Mouse (Mus musculus) urinary bladder, postnatal 36 days (tissue): Measurements from ENCODE around the gene Stk32b.

Experiments
- DNase-seq, 2 experiments: peaks; one replicate each; pipeline ENCODE4 v3.0.0; 2022; ENCODE audit warnings: low spot score in 2 of 2, mixed read lengths in 1 of 2

Gene Stk32b

DNA sequence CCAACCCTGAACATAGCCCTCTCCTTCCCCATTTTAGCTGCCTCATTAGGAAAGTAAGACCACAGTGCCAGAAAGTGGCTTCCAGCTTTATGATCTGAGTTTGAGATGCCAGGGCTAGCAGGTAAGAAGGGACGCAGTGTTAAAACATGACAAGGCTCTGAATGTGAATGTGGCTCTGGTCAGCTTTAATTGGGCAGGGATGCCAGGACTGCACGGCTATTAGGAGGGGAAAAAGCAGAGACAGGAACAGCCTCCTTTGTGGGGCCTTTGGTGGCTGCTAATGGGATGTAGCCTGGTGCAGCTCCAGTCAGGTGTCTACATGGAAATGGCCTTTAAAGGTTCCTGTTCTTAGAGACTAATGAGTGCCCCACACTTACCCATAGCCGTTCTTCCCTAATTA is 52.0 kb downstream of the Stk32b start:
- no peak for DNase-seq

DNA sequence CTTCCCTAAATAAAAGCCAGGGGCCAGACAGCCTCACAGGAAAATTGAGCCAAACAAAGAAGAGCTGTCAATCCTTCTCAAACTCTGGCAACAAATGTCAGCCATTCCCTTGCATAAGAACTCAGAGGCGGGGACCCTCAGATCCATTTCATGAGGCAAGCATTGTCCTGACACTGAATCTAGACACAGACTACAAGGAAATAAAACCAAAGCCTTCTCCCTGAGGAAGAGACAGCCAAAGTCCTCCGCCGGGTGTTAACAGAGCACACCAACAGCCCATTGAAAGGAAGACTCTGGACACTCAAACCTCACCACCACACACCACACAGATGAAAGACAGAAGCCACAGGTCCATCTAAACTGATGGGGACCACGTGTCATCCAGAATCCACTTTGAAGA is 57.8 kb downstream of the Stk32b start:
- no peak for DNase-seq

DNA sequence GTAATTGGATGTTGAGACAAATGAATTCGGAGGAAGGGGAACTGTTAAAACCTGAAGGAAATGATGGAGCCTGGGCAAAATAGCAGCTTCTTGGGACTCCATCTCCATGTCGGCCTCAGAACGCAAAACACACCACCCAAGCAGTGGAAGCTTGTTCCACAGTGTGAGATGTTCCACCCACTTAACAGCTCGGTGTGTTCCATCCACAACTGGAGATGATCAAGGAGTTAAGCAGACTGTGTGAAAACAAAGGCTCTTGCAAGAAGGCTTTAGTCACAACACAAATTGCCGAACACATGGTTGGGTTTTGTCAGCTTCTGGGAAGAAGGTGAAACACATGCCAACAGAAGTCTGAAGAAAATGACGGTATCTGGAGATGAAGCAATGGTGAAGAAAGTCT is 59.2 kb downstream of the Stk32b start:
- no peak for DNase-seq

GRCm38 (mm10) chr5:37655208-37655607 is 61.8 kb downstream of the Stk32b start:
- no peak for DNase-seq

GRCm38 (mm10) chr5:37650681-37651211 is 66.2 kb downstream of the Stk32b start:
- no peak for DNase-seq

GRCm38 (mm10) chr5:37650089-37650601 is 66.8 kb downstream of the Stk32b start:
- no peak for DNase-seq

GRCm38 (mm10) chr5:37644082-37644481 is 72.9 kb downstream of the Stk32b start:
- DNase-seq = no peak

GRCm38 (mm10) chr5:37642486-37642885 is 74.5 kb downstream of the Stk32b start:
- no peak for DNase-seq

GRCm38 (mm10) chr5:37634791-37635190 is 82.2 kb downstream of the Stk32b start:
- no peak for DNase-seq

- DNase-seq = no peak
These were observed 89.4 kb downstream of the Stk32b start for GRCm38 (mm10) chr5:37627437-37628163.

DNA sequence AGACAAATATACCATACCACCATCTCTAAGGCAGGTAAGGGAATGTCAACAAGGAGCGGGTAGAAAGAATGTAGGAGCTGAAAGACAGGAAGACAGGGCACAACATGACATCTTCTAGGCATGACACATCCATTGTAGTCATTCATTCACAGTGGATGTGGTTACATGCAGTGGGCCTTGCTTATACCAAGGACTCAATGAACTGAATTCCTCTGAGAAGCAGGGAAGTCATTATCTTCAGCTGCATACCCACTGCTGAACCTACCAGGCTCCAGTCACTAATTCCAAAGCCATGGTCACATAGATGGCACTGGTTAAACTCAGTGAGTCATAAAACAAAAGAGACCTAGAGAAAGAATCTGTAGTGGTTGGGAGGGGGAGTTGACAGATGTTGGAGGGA is 105.1 kb downstream of the Stk32b start:
- DNase-seq = no peak

DNA sequence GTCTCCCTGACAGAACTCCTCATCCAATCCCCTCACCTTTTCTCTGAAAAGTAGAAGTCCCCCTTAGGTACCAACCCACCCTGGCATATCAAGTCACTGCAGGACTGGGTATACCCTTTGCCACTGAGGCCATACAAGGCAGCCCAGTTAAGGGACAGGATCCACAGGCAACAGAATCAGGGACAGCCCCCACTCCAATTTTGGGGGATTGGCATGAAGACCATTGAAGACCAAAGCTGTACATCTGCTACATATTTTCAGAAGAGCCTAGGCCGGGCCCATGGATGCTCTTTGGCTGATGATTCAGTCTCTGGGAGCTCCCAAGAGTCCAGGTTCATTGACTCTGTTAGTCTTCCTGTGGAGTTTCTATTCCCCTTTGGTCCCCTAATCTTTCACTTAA is 117.4 kb downstream of the Stk32b start:
- no peak for DNase-seq

DNA sequence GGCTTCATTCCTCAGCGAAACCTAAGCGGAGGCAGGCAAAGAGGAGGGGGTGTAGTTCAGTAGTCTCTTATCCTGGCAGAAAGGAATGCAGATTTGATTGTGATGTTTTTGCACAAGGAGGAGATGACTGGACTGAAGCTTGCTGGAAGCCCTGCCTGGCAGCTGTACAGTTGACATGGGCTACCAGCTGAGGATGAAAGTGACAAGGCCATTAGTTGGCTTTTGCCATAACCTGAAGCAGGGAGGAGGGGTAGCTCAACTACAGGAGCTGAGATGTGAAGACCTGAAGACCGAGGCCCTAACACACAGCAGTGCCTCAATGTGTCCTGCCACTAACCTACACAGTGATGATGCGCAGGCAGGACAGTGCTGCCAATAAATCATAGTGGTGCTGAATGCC is 118.7 kb downstream of the Stk32b start:
- DNase-seq = no peak

DNA sequence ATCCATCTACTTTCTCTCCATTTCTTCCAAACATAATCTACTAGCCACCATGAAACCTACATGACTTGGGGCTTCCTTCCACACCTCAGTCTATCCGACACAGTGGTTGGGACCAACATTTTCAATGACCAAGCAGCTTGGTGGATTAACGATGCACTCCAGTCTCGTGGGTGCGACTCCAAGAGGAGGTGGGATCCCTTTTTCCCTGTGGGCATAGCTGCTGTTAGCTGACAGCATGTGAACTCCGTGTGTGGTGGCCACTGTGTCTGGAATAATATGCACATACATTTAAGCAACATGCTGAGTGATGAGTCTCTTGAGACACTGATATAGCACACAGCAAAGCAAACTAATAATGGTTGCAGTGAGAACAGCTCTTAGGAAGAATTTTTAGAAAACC is 124.6 kb downstream of the Stk32b start:
- DNase-seq = no peak

DNA sequence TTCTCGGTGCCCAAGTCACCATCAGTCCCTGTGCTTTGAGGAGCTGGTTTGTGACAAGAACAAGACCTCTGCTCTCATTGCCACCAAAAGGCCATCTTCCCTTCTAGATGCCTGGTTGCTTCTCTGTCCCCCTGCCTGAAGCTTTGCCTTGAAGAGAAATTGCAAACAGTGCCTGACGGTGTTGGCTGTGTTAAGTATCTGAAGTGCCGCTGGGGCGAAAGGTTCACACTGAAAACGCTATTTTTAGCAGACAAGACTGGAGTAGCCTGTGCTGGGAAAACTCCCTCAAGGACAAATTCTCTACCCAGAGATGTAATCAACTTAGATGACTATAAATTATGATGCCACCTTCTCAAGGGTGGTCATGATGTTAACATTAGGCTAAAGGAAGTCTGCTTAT is 129.1 kb downstream of the Stk32b start:
- no peak for DNase-seq

- DNase-seq = no peak
These were observed 130.9 kb downstream of the Stk32b start for GRCm38 (mm10) chr5:37586071-37586470.

DNA sequence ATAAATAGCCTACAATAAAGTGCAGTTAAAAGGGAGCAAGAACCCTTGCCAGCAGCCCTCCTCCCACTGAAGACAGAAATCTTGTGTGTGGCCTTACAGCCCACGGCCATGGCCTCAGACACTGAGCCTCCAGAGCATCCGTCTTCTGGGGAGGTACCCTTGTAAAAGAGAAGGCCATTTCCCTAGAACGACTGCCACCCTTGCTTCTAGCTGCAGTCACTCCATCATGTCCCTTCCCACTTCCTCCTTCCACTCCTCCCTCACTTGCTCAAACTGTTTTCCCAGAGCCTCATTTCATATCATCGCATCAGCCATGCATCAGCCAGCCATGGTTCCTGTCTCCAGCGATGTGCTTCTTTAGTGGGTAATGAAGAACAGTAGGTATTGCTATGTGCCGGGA is 141.5 kb downstream of the Stk32b start:
- no peak for DNase-seq

DNA sequence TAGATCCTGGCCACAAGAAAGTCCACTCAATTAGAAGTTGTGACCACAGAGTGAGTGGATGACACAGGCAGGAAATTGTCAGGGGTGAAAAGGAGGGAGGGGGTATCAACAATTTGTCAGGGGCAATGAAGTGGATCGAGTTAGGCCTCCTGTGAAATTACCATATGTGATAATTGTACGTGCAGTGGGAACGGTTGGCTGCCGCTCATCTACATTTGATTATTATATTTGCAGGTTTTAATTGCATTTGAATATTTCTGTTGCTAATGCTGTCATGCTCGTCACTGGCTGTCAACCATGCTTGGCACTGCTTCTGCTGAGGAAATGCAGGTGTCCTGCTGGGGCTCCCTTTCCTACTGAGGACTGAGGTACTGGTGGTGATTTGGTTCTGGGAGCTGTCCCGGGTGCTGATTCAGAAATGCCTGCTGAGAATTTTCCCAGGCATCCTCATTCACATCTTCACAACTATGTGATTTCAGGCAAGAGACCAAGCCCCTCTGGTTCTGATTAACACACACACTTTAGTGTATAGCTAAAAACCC is 159.6 kb downstream of the Stk32b start:
- DNase-seq = no peak

- DNase-seq = no peak
These were observed 162.7 kb downstream of the Stk32b start for GRCm38 (mm10) chr5:37554231-37554630.

- no peak for DNase-seq
These were observed 165.3 kb downstream of the Stk32b start for GRCm38 (mm10) chr5:37551649-37552048.

DNA sequence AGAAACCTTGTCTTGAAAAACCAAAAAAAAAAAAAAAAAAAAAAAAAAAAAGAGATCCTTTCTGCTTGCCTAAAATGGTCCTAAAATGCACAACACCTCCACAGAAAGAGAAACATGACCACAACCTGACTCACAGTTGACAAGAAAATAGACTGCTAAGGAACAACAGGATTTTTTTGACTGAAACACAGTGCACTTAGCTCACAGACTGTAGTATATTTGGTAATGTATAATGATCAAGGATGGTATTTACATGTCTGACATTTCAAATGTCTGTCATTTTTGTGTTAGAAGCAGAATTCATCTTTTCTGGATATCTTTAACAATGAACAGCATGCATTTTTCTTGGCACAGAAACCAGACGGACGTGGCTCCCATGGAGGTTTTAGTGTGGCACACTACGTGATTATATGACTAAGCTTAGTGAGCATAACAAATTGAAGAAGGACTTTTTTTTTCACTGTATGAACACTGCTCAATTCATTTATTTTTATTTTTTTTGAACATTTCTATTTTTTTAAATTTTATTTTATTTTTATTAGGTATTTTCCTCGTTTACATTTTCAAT is 181.2 kb downstream of the Stk32b start:
- no peak for DNase-seq

GRCm38 (mm10) chr5:37535227-37535626 is 181.7 kb downstream of the Stk32b start:
- DNase-seq = no peak

- no peak for DNase-seq
These were observed 191.6 kb downstream of the Stk32b start for GRCm38 (mm10) chr5:37525363-37525762.
